Mouse (Mus musculus) 416B (cell line): ENCODE measurements around the gene Anxa2.

Source experiments
- DNase-seq: peaks from one replicate; pipeline ENCODE4 v3.0.0; 2011; ENCODE audit warnings: low read depth

The Anxa2 gene

DNA sequence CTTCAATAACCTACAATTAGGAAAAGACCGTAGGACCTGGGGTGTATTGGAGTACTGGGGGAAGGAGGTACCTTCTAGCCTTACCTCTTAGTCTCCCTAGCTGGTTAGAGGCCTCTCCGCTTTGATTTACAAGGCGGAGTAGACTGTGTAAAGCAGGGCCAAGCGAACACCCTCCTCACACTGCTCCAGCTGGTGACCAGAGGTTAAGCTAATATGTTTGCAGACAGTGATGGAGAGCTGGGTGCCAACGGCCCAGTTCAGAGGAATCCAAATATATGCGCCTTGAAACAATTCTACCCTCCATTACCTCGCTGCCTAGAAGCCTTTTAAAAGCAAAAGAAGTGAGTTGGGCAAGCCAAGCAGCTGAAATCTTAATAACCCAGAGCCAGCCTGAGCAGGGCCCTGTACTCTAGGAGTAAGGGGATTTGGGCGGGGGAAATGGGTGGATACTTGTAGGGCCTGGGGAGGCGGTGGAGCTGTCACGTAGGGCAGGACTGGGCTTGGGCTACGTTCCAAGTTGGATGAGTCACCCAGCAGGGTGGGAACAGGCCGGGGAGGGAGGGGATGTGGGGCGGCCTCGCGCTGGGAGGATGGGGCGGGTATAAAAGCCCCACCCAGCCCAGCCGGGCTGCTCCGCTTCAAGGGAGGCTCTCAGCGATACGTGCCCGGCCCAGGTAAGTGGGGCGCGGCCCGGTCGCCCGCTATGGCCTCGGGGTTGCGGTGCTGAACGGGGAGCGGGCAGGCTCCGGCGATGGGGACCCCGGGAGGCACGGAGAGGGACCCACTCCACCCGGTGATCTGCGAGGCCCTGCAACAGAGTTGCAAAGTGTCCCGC is at the start of gene Anxa2:
Anxa2 (plus strand) TSS at position 555 of the 835 bp plus-strand sequence.
- DNase-seq = peak; percentile 95

GRCm38 (mm10) chr9:69404671-69405070 is 48.7 kb upstream of the Anxa2 start:
- no peak for DNase-seq

DNA sequence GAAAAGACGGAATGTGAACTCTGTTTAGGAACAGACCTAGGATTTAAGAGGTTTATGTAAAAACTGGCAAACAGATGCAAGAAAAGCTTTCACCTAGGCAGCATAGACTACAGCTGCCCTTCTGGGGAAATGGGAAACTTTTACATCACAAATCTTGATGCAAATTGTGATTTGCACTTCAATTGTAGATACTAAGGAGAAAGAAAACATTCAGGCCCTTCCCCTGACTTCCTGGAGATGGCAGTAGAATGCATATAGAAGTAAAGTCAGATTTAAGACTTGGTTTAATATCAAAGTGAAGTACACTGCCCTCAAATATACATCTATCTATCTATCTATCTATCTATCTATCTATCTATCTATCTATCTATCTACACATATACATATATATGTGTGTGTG is 33.9 kb upstream of the Anxa2 start:
- DNase-seq = peak; percentile 54

GRCm38 (mm10) chr9:69430531-69430930 is 22.9 kb upstream of the Anxa2 start:
- DNase-seq = no peak

DNA sequence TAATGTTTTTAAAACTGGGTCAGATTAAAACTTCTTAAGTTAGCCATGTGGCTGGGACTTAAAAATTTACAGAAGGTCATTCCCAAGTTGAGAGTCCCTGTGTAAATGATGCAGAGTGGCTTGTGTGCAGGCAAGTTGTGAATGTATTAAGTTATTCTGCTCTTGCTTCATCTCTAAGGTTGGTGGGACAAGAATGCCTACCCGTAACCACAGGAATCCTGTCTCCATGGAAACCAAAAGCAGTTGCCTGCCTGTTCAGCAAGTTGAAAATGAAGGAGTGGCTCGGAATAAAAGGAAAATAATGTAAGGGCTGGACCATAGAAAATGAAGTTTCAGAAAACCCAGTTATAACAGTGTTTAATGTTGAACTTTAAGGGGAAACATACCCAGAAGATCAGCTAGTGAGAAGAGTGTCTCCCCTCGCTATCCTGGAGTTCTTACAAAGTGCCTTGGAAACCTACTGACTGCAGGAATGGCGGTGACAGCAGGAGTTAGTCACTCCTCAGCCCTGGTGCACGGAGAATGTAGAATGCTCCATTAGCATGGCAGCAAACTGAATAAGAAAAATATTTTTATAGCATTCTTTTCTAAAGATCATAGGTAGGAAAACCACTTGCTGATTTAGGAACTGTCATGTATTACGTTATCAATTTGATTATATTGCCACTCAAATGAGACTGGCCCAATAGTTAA is 21.4 kb upstream of the Anxa2 start:
- no peak for DNase-seq

GRCm38 (mm10) chr9:69435194-69435593 is 18.2 kb upstream of the Anxa2 start:
- no peak for DNase-seq

DNA sequence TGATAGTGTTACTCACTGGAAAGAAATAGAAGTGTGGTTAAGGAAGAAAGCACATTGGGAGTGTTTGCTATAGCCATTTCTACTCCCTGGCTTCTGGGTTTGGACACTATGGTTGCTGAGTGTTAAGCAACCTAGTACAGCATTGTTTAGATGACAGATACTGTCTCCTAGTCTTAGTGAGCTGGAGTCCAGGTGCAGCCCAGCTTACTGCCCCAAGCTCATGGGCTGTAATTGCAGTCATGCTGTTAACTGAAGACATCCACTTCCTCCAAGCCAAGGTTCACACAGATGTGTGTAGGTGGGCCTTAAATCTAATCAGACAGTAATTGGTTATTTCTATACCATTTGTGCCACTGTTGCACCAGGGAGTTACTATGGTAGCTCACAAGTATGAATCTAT is 17.8 kb upstream of the Anxa2 start:
- DNase-seq = no peak

DNA sequence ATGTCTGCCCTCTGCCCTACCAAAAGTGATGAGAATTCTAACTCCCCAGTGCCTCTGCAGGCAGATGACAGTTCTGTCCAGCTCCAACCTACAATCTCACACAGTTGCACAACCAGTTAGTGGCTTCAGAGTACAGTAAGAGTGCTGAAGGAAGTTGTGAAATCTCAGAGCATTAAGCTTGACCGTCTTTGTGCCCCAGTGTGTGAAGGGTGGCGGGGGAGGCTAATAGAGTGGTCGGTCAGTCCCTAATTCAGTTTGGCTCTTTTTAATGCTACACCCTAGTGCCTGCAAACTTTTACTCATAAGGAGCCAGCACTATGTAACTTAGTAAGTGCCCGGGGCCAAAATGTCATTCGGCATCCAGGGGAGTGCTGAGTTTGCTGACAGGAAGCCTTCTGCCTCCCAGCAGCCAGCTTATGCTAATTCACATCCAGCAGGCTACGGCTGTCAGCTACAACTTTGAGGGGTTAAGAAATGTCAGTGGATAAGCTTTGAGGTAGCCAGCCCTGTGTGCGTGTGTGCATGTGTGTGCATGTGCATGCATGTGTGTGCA is 13.5 kb upstream of the Anxa2 start:
- DNase-seq = peak; percentile 95

DNA sequence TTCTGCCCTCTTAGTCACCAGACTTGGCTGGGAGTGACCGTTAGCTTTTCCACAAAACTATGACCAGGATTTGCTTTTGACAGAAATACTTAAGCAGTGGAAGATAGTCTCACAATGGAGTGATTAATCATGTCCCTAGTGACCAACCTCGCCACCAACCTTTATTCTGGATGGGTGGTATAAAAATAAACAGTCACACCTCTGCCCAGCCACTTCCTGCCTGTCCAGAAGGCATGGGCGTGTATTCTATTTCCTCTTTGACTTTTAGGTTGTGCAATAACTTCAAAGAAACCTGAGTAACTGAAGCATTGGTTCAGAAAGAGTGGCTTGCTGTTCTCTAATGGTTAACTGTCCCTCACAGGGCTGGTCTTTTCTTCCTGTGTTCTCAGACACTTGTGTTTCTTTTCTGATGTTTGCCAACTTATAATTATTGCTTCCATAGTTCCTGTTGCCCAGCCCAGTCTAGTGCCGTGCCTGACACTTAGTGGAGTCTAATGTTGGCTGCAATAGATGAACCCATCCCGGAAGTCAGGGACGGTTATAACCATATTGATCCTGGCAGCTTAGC is 10.9 kb upstream of the Anxa2 start:
- DNase-seq = peak; percentile 93

- peak; percentile 76 for DNase-seq
Measured at GRCm38 (mm10) chr9:69443203-69443602, 10.2 kb upstream of the Anxa2 start.

- no peak for DNase-seq
Measured at GRCm38 (mm10) chr9:69448801-69449200, 4.6 kb upstream of the Anxa2 start.

DNA sequence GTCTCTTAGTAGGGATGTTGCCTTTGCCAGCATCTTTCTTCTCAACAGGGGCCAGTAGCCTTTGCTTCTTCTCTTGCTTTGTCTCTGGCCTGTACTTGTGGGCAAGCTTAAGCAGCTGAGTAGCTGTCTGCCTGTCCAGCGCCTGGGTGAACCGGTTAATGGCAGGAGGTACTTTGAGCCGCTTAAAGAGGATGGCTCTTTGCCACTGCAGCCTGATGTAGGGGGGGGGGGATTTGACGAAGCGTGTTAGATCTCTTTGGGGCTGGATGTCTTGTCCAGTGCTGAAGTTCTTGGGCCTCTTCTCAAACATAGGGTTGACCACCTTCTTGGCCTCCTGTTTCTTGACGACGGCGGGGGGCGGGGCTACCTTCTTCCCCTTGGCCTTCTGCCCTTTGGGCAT is 2.8 kb upstream of the Anxa2 start:
- DNase-seq = no peak

GRCm38 (mm10) chr9:69451886-69452810 is 1.3 kb upstream of the Anxa2 start:
- DNase-seq = no peak

GRCm38 (mm10) chr9:69453901-69454666 is 664 bp downstream of the Anxa2 start:
- peak; percentile 91 for DNase-seq

DNA sequence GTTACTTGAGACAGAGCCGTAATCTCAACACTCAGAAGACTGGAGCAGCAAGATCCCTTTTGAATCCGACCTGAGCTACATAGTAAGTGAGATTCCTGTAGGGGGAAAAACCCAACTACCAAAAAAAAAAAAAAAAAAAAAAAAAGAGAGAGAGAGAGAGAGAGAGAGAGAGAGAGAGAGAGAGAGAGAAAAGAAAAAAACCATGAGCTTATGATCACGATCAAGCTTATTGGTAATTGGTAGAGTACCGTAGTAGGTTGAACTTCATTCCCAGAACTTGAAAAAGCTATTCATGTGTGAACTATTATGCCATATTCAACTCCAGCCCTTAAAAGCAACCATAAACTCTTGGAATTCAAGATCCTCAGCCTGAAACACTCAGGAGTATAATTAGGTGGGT is 1.3 kb downstream of the Anxa2 start:
- no peak for DNase-seq

DNA sequence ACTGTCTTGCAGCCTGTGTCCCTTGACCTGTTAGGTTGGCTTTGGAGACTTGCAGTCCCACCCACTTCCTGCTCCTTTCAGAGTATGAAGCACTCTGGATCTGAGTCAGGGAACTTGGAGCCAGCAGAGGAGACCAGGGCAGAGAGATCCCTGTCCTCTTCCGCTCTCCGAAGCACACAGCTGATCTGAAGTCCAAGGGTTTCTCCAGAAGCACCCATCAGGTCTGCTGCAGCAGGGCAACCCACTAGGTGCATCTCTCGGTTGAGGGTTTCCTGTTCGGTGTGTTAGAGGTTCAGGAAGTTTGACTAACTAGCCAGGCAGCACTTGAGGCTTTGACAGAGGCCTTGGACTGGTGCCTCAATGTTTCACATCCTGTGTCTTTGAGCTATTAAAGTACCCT is 2.0 kb downstream of the Anxa2 start:
- peak; percentile 77 for DNase-seq

DNA sequence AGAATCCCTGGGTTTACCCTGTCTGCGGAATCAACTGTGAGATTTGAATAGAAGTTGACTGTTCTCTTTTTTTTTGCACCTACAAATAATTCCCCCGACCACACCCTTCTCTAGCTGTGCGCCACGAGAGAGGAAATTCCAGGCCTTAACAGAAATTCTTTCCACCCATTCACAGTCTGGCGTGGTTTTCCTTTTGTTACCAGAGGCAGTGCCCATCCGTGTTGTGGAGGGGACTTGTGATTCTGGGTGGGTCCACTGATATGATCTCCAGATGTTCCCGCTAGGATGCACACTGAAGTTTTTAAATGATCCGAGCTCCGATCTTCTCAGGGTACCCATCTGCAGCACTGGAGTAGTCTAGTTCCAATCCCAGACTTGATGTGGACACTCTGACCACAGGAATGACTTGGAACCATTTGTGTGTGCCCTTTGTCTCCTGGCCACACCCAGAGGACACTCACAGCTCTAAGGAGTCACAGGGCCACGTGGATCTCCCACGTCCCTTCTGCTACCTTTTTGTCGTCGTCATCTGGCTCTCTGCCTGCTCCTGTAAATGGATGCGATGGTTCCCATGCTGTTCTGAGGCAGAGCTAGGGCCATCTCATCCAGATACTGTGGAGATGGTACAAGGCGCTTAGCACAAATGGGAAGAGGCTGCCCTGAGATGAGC is 3.1 kb downstream of the Anxa2 start:
- DNase-seq = no peak

- no peak for DNase-seq
Measured at GRCm38 (mm10) chr9:69457143-69457542, 3.7 kb downstream of the Anxa2 start.

GRCm38 (mm10) chr9:69457747-69458625 is 4.6 kb downstream of the Anxa2 start:
- peak; percentile 66 for DNase-seq
